Mouse (Mus musculus) gastrocnemius, postnatal 36 days (tissue): ENCODE measurements at regions not wholly inside any gene's neighbourhood (a gene's known extent, or its start where the extent isn't known, plus 50 kb on each side); places are given as distances from the start of the nearest gene placed in this dataset.
"Not testable (repeated sequence)": the region's sequence is repeated elsewhere in the genome, so short reads cannot be mapped to it uniquely, and the experiment has no call there.

Experiments used
- DNase-seq, 2 experiments: peaks; one replicate each; pipeline ENCODE4 v3.0.0; 2022
- intact Hi-C: fragments of 180-260 bp; cut with DNase I; formaldehyde crosslinking; loops from one replicate; pipeline ENCODE4 v1.15.1; 2025

- intact Hi-C loops, result no loop called here
These were observed 302.7 kb upstream of the Irx1 start for GRCm38 (mm10) chr13:72266174-72266768.

GRCm38 (mm10) chr13:72280343-72280742, 316.8 kb upstream of the Irx1 start:
- DNase-seq, result no peak
- intact Hi-C loops, result no loop called here

More at GRCm38 (mm10) chr13:72266174-72266768, 302.7 kb upstream of the Irx1 start:
- DNase-seq, result no peak

GRCm38 (mm10) chr13:72280871-72281270, 317.3 kb upstream of the Irx1 start:
- no peak for DNase-seq
- intact Hi-C loops, result no loop called here

GRCm38 (mm10) chr13:72282764-72283163, 319.2 kb upstream of the Irx1 start:
- intact Hi-C loops, result no loop called here

GRCm38 (mm10) chr13:72283701-72284100, 320.2 kb upstream of the Irx1 start:
- intact Hi-C loops, result no loop called here
- no peak for DNase-seq

More at GRCm38 (mm10) chr13:72282764-72283163, 319.2 kb upstream of the Irx1 start:
- DNase-seq, result no peak

GRCm38 (mm10) chr13:72286301-72286700, 322.8 kb upstream of the Irx1 start:
- no peak for DNase-seq
- intact Hi-C loops, result no loop called here

- no peak for DNase-seq
- intact Hi-C loops, result no loop called here
These were observed 325.0 kb upstream of the Irx1 start for GRCm38 (mm10) chr13:72288381-72289092.

- DNase-seq, result no peak
- intact Hi-C loops, result no loop called here
These were observed 325.6 kb upstream of the Irx1 start for GRCm38 (mm10) chr13:72289093-72289501.

GRCm38 (mm10) chr13:72292361-72292760, 328.8 kb upstream of the Irx1 start:
- intact Hi-C loops, result no loop called here
- DNase-seq, result no peak

- no peak for DNase-seq
- intact Hi-C loops, result no loop called here
These were observed 329.7 kb upstream of the Irx1 start for GRCm38 (mm10) chr13:72293059-72293694.

- DNase-seq, result no peak
- intact Hi-C loops, result no loop called here
These were observed 330.3 kb upstream of the Irx2 start for GRCm38 (mm10) chr13:72298264-72298870.

- intact Hi-C loops, result no loop called here
- DNase-seq, result no peak
These were observed 329.0 kb upstream of the Irx2 start for GRCm38 (mm10) chr13:72299660-72300059.

- DNase-seq, result no peak
These were observed 327.5 kb upstream of the Irx2 start for GRCm38 (mm10) chr13:72301114-72301513.

GRCm38 (mm10) chr13:72301841-72302240, 326.8 kb upstream of the Irx2 start:
- DNase-seq, result no peak
- intact Hi-C loops, result no loop called here

More at GRCm38 (mm10) chr13:72301114-72301513, 327.5 kb upstream of the Irx2 start:
- intact Hi-C loops, result no loop called here

- intact Hi-C loops, result no loop called here
- DNase-seq, result no peak
These were observed 326.0 kb upstream of the Irx2 start for GRCm38 (mm10) chr13:72302436-72303125.

GRCm38 (mm10) chr13:72303126-72303760, 325.4 kb upstream of the Irx2 start:
- intact Hi-C loops, result no loop called here

GRCm38 (mm10) chr13:72324041-72324690, 304.5 kb upstream of the Irx2 start:
- DNase-seq, result no peak
- intact Hi-C loops, result no loop called here

More at GRCm38 (mm10) chr13:72303126-72303760, 325.4 kb upstream of the Irx2 start:
- DNase-seq, result no peak

- DNase-seq, intact Hi-C loops: not testable (repeated sequence)
These were observed 302.4 kb upstream of the Irx2 start for GRCm38 (mm10) chr13:72326201-72326600.

GRCm38 (mm10) chr13:72345647-72346133, 282.9 kb upstream of the Irx2 start:
- intact Hi-C loops, result no loop called here
- DNase-seq, result no peak
